Mouse (Mus musculus) forebrain, embryonic 14.5 days (tissue): ENCODE measurements around the gene Vsx1. TPM values are rescaled to one million over a fixed set of nuclear protein-coding genes. Genes with fewer than 3 reads are reported as not detected.
A peak's percentile ranks its signal among the peaks of the same experiment; 100 is the strongest.

Source experiments
- ATAC-seq: fragments of 200-750 bp; cut with Nextera tagmentation; 2 replicates; pipeline ENCODE4 v1.8.0; 2017; ENCODE audit warnings: mild to moderate bottlenecking, moderate library complexity
- DNase-seq: peaks from one replicate; pipeline ENCODE4 v3.0.0-alpha.2; 2015; ENCODE audit warnings: low spot score
- H3K27ac ChIP-seq: fragments of 300-500 bp; sonication (generic); 2 replicates; pipeline ENCODE4 v1.5.1; 2014; ENCODE audit warnings: low read depth, mild to moderate bottlenecking, control low read depth, low read length, moderate library complexity
- H3K27me3 ChIP-seq: fragments of 300-500 bp; sonication (generic); replicated peaks from 2 replicates; pipeline ENCODE4 v1.6.1; 2014; ENCODE audit warnings: low read length, control low read depth, mixed read lengths; ENCODE audit not compliant: control insufficient read depth, insufficient read depth
- H3K36me3 ChIP-seq: fragments of 300-500 bp; sonication (generic); 2 replicates; pipeline ENCODE4 v1.6.1; 2014; ENCODE audit warnings: low read length, control low read depth; ENCODE audit not compliant: control insufficient read depth, insufficient read depth
- H3K4me1 ChIP-seq: fragments of 300-500 bp; sonication (generic); 2 replicates; pipeline ENCODE4 v1.6.1; 2014; ENCODE audit warnings: antibody characterized with exemption, low read length, control low read depth; ENCODE audit not compliant: control insufficient read depth, insufficient read depth
- H3K4me2 ChIP-seq: fragments of 300-500 bp; sonication (generic); 2 replicates; pipeline ENCODE4 v1.6.1; 2014; ENCODE audit warnings: mild to moderate bottlenecking, control low read depth, low read length
- H3K4me3 ChIP-seq: fragments of 300-500 bp; sonication (generic); 2 replicates; pipeline ENCODE4 v1.5.1; 2014; ENCODE audit warnings: low read depth, low read length, control low read depth
- H3K9ac ChIP-seq: fragments of 300-500 bp; sonication (generic); 2 replicates; pipeline ENCODE4 v1.6.1; 2014; ENCODE audit warnings: mild to moderate bottlenecking, low read length, control low read depth, moderate library complexity
- H3K9me3 ChIP-seq: fragments of 300-500 bp; sonication (generic); replicated peaks from 2 replicates; pipeline ENCODE4 v1.6.1; 2016; ENCODE audit warnings: low read length, control low read depth, mixed read lengths; ENCODE audit not compliant: control insufficient read depth
- WGBS: fragments of 180-500 bp; shearing (Covaris S2); extraction: QIAGEN DNeasy Blood & Tissue Kit; methylation state at CpG from one replicate; pipeline ENCODE4 v1.1.7; 2014; 5-methylcytosine and 5-hydroxymethylcytosine counted together
- polyA plus RNA-seq: library from polyadenylated mRNA; unstranded; fragments of >200 nt; fragmentation: Nextera tagmentation; extraction: Ambion mirVana; gene quantifications from 2 replicates; pipeline ENCODE4 v1.2.1, GENCODE M21; 2014

Gene Vsx1
- polyA plus RNA-seq, 1 experiment from 2014 or later = 0.04 TPM

- Histone ChIP-seq H3K9ac (no peak overlapping the region), H3K9me3 (no peaks in the 10 kb centered on the region), H3K4me2 (no peak overlapping the region), H3K27ac (no peak overlapping the region), H3K27me3 (no peaks in the 10 kb centered on the region), H3K4me1 (peaks cover 17% of the 10 kb centered on the region), H3K36me3 (peaks cover 16% of the 10 kb centered on the region), H3K4me3 (no peak overlapping the region)
- ATAC-seq = no peak
- 88% methylated on average over 2 of the region's 2 CpGs for WGBS
- DNase-seq = no peak
Observed at GRCm38 (mm10) chr2:150654814-150655213, 34.3 kb downstream of the Vsx1 start.

DNA sequence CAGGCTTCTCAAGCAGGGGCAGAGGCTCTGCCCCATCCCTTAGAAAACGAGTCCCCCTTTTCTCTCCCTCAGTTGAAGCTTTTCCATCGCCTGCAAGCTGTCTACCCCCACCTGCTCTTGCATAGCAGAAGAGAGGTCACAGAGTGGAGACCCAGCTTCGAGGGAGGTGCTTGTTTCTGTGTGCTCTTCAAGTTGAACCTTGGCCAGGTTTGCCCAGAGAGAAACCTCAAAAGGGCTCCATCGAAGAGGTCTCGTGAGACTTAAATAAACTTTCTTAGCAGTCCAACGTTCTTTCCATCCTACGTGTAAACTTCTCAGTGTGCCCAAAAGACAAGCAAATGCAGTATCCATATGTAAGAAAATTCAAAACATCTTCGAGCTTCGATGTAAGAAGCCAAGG lies 37.8 kb downstream of the Vsx1 start:
- H3K4me1 ChIP-seq = peaks cover 32% of the 10 kb centered on the region
- H3K4me3 ChIP-seq = no peak overlapping the region
- no peak overlapping the region for H3K27ac ChIP-seq
- DNase-seq = no peak
- H3K36me3 ChIP-seq = 0 out of 2 replicates have a peak, but pooled peaks cover 5% of the 10 kb centered on the region
- ATAC-seq = no peak
- no peaks in the 10 kb centered on the region for H3K9me3 ChIP-seq
- no peak overlapping the region for H3K4me2 ChIP-seq
- H3K27me3 ChIP-seq = no peaks in the 10 kb centered on the region
- H3K9ac ChIP-seq = no peak overlapping the region
- WGBS = 72% methylated on average over 9 of the region's 9 CpGs

DNA sequence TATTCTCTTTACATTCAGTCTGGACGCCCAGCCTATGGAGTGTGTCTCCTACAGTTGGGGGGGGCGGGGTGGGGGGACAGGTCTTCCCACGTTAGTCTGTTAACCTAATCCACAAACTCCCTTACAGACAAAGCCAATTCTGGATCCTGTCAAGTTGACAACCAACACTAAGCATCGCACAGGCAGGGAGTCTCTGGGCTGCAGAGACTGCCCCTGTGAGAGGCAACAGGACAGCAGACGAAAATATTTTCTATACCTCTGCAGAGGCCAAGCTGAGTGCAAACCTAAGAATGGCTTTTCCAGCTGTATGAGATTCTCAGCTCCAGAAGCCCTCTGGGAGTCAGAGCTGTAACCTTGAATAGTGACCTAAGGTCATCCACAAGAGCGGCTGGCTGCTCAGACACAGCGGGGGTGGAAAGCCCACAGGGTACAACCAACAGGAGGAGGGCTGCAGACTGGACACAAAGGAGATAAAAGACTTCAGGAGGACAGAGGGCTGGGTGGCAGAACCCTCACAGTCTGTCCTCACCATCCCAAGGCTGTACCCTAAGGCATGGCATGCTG lies 38.6 kb downstream of the Vsx1 start:
- no peak overlapping the region for H3K4me2 ChIP-seq
- no peaks in the 10 kb centered on the region for H3K9me3 ChIP-seq
- H3K4me1 ChIP-seq = peaks cover 32% of the 10 kb centered on the region
- H3K27ac ChIP-seq = no peak overlapping the region
- WGBS = 26% methylated on average over 7 of the region's 7 CpGs
- H3K4me3 ChIP-seq = no peak overlapping the region
- 0 out of 2 replicates have a peak, but pooled peaks cover 2% of the 10 kb centered on the region for H3K36me3 ChIP-seq
- no peaks in the 10 kb centered on the region for H3K27me3 ChIP-seq
- ATAC-seq (no peak), DNase-seq (no peak)
- no peak overlapping the region for H3K9ac ChIP-seq

GRCm38 (mm10) chr2:150648300-150648895 lies 40.8 kb downstream of the Vsx1 start:
- no peaks in the 10 kb centered on the region for H3K27me3 ChIP-seq

DNA sequence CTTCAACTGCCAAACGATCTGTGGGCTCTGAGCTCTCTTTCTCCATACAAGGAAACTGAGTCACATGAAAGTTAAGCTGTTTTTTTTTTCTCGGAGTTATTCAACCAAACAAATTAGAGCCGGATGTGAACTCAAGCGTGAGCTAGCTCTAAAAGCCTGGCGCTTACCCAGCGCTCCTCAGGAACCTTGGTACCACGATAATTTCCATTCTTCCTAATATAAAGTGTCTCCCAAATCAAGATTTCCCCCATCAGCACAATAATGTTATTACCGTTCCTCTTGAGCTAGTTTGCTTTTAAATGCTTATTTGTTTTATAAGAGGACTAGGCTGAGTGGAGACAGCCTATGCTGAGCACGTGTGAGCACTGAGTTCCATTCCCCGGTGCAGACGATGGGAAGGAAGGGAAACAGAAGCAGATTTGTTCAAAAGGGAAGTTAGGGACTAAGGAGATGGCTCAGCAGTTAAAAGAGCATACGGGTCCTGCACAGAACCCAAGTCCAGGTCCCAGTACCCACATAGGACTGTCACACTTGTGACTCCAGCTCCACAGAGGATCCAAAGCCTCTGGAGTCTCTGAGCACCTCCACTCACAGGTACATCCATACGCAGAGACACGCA lies 41.4 kb downstream of the Vsx1 start:
- Histone ChIP-seq H3K27ac (peak overlapping the region; percentile 46; the same call in 1 of the 2 replicates), H3K9ac (peak overlapping the region; percentile 17; the same call in 1 of the 2 replicates), H3K27me3 (no peaks in the 10 kb centered on the region), H3K4me3 (no peak overlapping the region), H3K4me2 (no peak overlapping the region), H3K36me3 (no peaks in the 10 kb centered on the region), H3K4me1 (peaks cover 37% of the 10 kb centered on the region), H3K9me3 (no peaks in the 10 kb centered on the region)
- DNase-seq = no peak
- 36% methylated on average over 14 of the region's 14 CpGs for WGBS
- ATAC-seq = no peak

More at GRCm38 (mm10) chr2:150648300-150648895, 40.8 kb downstream of the Vsx1 start:
- no peaks in the 10 kb centered on the region for H3K9me3 ChIP-seq
- H3K27ac ChIP-seq = peak overlapping the region; percentile 46; the same call in 1 of the 2 replicates
- no peak for ATAC-seq
- DNase-seq = no peak
- WGBS = 57% methylated on average over 13 of the region's 13 CpGs
- peak overlapping the region; percentile 17; the same call in 1 of the 2 replicates for H3K9ac ChIP-seq
- peaks cover 37% of the 10 kb centered on the region for H3K4me1 ChIP-seq
- no peak overlapping the region for H3K4me3 ChIP-seq
- no peak overlapping the region for H3K4me2 ChIP-seq
- no peaks in the 10 kb centered on the region for H3K36me3 ChIP-seq

DNA sequence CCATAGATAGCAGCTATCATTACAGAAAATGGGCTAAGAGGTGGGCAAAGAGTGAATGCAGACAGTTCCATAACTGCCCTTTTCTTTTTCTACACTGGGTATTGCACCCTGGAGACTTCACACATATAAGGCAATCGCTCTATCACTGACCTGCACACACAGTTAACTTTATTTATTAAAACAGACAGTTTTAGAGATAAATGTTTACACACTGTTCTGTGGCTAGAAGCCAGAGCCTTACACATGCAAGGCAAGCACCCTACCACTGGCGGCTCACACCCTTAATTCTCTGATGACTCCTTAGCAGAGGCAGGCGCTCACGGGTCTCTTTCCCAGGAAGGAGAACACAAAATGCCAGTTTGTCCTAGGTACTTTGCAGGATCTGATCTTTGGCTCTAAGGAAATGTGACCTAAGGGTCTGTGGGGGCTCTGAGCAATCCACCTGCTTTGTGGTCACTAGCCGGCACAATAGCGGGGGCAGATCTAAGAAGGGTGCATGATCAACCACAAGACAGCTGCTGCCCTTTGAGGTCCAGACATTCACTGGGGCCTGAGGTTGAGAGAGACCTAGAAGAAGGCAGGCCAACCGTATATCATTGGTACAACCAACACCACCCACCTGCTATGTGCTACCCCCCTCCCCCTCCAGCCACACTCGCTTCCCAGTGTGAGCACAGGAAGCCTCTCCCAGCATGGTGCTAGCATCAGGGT lies 42.6 kb downstream of the Vsx1 start:
- Histone ChIP-seq H3K4me3 (no peak overlapping the region), H3K9ac (no peak overlapping the region), H3K27me3 (no peaks in the 10 kb centered on the region), H3K27ac (no peak overlapping the region; the same call in 1 of the 2 replicates), H3K9me3 (no peaks in the 10 kb centered on the region), H3K4me1 (peaks cover 44% of the 10 kb centered on the region), H3K4me2 (no peak overlapping the region), H3K36me3 (peaks cover 6% of the 10 kb centered on the region; the same call in 1 of the 2 replicates)
- WGBS = 89% methylated on average over 8 of the region's 8 CpGs
- DNase-seq = no peak
- no peak for ATAC-seq

DNA sequence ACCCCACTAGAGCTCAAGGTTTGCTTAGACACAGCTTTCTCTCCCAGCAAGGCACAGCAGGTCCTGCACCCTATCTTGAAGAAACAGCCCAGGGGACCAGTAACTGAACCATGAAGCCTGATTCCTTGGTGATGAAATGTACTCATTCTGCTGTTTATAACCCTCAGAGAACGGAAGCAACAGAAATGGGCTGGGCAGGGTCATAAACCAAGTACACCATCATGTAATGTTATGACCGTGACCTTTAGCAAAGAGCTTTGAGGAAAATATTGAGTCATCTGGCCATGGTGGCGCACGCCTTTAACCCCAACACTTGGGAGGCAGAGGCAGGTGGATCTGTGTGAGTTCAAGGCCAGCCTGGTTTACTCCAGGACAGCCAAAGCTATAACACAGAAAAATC lies 43.9 kb downstream of the Vsx1 start:
- DNase-seq (no peak), ATAC-seq (no peak)
- Histone ChIP-seq H3K27me3 (no peaks in the 10 kb centered on the region), H3K4me2 (no peak overlapping the region), H3K4me1 (peaks cover 36% of the 10 kb centered on the region), H3K9ac (no peak overlapping the region), H3K4me3 (no peak overlapping the region), H3K9me3 (no peaks in the 10 kb centered on the region), H3K27ac (peak overlapping the region; percentile 93; the same call in 1 of the 2 replicates), H3K36me3 (peaks cover 8% of the 10 kb centered on the region; the same call in 1 of the 2 replicates)
- WGBS = 93% methylated on average over 4 of the region's 4 CpGs

- Histone ChIP-seq H3K4me3 (no peak overlapping the region), H3K27me3 (no peaks in the 10 kb centered on the region), H3K9me3 (no peaks in the 10 kb centered on the region), H3K9ac (peak overlapping the region; percentile 51; the same call in 1 of the 2 replicates), H3K4me1 (peaks cover 28% of the 10 kb centered on the region), H3K27ac (peak overlapping the region; percentile 93), H3K4me2 (peak overlapping the region; percentile 22; the same call in 1 of the 2 replicates), H3K36me3 (peaks cover 17% of the 10 kb centered on the region; the same call in 1 of the 2 replicates)
- DNase-seq (peak; percentile 96), ATAC-seq (peak; percentile 98)
- WGBS = 12% methylated on average over 8 of the region's 8 CpGs
Observed at GRCm38 (mm10) chr2:150643726-150644415, 45.3 kb downstream of the Vsx1 start.
